Mouse (Mus musculus): ENCODE measurements at regions not wholly inside any gene's neighbourhood (a gene's known extent, or its start where the extent isn't known, plus 50 kb on each side); places are given as distances from the start of the nearest gene placed in this dataset.

DNA sequence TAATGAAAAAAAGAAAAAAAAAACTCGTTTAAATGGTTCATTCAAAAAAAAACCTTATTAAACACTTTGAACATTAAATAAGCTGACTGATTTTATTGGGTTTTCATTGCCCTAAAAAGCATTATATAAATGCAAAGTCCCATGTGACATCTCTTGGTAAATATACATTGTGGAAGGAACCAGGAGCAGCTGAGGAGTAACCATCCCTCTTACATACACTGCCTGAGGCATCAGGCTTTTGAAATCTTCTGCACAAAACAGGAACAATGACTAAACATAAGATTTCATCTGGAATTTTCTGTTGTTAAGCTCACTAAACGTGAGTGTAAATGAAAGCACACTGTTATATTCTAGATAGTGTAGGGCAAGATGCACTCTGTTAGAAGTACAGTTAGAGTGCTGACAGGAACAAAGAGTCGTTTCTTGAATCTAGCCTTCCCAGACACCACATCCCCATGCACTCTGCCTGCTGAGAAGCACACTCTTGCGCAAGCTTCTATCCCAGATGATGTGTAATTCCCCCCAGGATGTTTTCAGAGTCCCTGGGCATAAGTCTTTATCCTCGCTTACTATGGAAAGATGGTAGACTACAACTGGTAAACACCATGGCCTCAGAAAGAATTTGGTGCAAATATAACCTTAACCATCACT lies 125.0 kb upstream of the BC052040 start:
- no peak for DNase-seq

DNA sequence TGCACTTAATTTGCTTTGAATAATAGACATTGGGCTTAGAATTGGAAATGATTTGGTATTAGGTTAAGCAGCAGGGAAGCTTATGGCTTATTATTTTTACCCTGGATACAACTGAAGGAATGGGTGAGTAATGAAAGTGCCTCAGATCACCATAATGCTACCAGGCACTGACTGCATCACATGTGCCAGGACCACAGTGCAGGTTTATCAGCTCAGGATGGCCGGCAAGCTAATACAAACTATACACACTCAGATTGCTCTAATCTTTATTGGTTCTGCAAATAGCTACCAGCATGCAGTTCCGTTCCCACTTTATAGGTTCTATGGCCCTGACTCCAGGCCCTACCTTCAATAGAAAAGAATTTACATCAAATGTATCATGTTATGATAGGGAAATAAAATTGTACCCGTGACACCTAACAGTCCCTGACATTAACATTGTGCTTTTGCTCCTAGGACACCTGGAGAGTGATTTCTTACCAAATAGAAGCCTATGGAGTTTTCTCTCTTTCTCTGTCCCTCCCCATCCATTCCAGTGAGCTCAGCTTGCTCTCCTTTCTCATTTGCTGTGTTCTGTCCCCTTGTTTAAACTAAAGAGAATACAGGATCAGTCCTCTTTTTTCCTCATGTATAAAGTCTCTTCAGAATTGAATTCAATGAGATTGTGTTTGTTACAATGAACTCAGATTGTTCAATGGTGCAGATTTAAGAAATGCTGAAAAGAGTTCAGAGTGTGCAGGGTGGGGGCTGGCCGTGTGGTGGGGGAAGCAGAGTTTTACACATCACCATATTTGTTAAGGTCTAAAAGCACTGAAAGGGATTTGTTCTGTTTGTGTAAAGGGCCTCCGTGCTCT lies 121.3 kb upstream of the BC052040 start:
- no peak for DNase-seq

DNA sequence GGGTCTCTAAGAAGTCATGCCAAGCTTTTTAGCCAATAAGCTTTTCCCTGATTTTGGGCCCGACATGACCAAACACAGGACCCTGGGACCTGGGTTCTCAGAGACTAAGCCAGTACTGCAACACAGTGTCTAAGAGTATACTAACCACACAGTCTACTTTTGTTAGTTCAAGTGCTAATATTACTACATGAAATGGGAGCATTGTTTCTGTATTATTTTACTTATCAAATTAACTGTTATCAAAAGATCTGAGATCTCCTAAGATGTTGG lies 120.7 kb upstream of the BC052040 start:
- DNase-seq, result no peak

DNA sequence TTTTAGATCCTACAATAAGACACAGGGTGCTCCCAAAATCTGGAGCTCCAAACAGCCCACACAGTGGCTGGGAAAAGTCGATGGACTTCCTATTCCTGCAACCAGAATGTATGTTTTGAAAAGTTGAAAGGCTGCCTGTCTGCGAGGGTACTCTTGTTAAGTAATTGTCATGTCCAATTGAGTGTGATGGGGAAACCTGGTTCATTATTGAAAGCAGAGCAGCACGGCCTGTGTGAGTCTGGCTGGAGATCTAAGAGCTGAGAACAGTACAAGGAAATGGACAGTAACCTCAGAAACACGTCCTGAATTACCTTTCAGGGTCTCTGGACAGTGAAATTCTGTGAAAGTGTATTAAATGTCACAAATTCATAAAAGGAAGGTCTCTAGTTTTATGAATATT lies 115.3 kb upstream of the BC052040 start:
- DNase-seq, result no peak

DNA sequence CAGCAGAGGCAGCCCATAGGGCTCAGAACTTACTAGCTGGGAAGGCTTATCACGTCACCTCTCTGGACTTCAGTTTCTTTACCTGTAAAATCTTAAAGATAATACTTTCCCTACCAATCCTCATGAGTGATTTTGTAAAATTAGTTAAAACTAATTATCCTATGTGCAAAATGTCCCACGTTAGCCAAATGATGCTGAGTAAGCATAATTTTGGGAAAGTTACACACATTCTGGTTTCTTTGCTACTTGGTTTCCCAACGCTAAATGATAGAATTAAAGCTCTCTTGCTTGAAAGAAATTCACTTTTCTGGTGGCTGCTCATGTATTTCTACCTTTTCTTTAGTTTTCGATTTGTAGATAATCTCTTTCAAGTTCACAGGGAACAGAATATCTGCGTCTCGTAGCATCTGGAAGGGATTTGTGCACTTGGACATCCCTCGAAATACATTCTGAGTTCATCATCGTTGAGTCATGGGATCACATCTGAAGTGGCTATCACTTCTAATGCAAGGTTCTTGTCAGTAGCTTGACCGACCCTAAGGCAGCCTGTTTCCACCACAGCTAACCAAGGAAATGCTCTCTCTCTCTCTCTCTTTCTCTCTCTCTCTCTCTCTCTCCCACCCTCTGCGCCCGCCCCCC lies 114.3 kb upstream of the BC052040 start:
- no peak for DNase-seq

DNA sequence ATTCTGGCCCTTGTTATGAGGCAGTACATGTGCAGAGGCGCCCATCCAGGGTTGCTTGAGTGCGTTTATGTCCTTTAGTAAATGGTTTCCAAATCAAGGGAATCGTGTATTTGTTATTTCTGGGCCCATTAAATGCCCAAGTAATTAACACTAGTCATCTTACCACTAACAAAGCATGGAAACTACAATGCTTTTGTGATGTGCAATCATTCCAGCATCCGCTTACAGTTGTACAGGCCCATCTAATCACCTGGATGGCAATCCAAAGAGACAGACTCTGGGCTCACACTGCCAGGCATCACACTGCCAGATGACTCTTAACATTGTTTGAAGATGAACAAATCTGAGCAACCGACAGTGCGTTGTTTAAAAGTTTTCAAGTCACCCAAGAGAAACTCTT lies 113.6 kb upstream of the BC052040 start:
- no peak for DNase-seq

DNA sequence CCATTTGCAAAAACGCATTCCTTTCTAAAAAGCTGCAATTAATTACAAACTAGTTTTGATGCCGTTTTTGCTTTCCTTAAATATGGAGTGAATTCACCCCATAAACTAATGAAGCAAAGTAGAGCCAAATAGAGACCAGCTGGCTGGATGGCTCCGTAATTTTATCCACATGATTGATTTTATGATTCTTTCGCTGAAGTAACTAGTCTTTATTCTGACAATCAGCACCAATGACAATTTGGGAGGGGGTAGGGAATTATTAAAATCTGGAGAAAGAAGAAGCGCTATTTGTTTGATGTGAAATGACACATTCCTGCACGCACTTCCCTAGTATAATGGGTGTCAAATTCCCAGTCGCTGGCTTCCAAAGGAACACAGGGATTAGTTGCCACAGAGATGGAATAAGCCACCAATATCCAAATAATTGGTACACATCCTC lies 113.0 kb upstream of the BC052040 start:
- no peak for DNase-seq

DNA sequence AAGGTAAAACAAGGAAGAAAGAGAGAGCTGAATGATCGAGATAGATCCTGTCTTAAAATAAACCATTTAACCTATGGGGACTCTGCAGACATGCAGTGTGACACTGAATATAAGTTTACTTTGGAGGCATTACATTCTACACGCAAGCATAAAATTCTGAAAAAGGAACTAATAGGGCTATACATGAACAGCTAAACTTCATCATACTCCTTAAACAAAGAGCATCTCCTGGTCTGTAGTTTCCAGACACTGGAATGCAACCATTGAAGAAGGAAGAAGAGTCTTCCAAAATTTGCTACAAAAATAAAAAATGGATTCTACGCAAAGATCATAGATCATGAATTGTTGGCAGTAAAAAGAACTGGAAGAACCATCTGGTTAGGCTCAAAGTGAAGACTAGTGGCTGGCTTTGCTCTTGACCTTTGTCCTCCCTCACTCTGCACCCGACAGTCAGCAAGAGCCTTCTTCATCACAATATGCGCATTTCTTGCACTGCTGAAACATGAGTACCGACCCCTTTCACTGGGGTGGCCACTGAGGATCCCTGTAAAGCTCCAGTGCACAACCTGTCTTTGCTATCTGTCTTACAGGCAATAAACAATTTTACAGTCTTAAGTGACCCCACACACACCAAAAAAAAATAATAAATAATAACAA lies 112.2 kb upstream of the BC052040 start:
- no peak for DNase-seq

DNA sequence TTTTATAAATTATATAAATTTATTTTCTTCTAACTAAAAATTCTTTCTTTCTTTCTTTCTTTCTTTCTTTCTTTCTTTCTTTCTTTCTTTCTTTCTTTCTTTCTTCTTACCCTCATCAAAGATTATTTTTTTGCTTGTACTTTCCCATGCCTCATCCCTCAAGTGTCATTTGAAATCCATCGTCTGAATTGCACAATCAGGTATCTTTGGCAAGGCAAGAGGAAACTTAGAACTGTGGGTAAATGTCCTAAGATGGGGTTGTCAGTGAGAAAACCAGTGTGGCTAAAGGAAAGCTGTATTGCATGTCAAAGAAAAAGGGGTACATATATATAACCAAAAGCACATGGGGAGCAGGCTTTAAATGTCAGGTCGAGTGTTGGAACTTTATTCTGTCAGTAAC lies 109.1 kb upstream of the BC052040 start:
- DNase-seq, result no peak

DNA sequence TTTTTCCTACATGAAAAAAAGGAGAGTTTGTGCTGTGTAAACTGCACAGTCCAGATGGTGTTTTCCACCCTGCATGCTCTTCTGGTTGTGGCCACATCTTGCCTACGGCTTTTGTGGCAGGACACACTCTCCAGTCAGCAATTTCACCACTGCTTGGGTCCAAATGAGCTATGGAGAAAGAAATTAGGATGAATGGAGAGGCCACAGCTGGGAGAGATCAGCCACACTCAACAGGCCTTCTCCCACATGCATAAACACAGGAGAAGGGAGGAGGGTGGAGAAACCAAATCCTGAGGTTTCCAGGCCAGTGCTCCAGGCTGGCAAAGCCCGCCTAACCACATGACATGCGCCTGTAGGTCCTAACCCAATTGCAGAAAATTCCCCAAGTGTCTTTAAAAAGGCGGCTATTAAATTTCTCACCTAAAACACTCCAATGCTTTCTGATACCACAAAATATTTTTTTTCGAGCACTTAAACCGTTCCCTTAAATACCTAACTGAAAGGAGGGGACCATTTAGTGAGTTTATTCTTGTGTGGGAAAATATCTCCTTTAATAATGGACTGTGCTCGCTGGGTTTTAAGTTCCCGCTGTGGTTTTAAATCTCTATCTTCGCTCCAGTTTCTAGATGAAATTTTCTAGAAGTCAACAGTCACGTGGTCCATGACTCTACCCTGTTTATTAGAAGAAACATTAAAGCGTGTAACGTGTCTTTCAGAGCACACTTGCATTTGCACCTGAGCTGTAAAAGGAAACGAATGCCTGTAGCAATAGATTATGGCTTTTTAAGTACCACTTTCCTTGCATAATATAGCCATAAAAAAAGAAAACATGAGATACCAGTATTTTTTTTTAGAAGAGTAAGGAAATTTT lies 97.9 kb upstream of the BC052040 start:
- DNase-seq, result no peak

DNA sequence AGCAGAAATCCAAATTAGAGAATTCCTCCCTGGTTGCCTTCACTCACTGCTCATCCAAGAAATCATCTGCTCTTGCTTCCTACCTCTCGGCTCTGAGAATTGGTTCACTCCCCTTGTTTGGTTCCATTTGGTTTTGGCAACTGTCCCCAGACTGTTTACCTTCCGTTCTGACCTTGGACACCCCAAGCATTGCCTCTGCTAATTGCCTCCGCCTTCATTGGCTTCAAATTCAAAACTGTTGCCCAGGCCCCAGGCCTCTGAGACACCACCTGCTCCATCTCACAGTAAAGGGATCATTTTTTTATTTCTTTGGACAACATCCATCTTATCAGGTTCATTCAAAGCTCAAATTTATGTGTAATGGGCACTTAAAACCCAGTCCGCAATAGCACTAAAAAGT lies 93.1 kb upstream of the BC052040 start:
- DNase-seq, result no peak

DNA sequence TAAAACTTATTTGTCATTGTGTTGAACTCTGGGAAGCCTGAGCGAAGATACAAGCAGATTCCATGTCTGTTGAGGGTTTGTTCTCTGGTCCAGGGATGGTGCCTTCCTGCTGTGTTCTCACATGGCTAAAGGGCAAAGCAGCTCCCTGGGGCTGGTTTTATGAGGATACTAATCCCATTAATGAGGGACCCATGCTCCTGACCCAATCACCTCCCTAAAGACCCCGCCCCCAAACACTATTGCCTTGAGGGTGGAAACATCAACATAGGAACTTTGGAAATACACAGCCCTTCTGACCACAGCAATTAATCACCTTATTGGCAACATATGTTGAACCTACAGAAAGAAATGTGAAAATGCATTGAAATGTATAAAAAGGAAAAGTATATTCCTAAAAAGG lies 88.5 kb upstream of the BC052040 start:
- DNase-seq, result no peak

DNA sequence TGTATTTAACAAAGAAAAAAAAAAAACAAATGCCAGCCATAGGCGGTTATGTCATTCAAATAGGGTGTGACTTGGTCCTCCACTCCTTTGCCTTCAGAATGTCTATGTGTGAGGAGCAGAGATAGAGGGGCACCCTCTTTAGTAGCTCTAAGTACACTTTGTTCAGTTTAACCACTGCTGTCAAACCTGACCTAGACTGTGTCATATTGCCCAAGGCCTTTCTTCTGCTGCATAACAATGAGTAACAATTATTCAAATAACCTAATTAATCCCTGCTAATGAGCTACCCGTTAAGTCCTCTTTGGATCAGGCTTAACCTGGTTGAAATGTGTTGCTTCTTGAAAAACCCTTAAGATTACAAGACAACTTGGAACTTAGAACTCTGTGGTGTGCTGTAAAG lies 81.6 kb upstream of the BC052040 start:
- no peak for DNase-seq

DNA sequence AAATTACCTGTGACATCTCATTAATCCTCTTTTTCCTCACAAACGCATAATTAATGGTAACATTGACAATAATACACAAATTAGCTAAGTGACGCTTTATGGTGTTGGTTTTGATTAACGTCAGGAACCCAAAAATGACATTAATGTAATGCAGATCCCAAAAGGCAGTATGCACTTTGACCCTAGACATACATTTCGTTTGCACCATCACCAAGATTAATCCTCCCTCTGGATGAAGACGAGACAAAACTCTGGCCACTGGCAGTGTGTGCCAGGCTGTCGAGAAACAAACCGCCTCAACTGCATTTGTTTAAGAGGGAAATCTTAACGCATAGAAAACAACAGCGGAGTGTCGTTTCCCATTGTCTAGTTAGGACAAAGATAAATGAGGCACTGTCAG lies 72.0 kb upstream of the BC052040 start:
- no peak for DNase-seq

DNA sequence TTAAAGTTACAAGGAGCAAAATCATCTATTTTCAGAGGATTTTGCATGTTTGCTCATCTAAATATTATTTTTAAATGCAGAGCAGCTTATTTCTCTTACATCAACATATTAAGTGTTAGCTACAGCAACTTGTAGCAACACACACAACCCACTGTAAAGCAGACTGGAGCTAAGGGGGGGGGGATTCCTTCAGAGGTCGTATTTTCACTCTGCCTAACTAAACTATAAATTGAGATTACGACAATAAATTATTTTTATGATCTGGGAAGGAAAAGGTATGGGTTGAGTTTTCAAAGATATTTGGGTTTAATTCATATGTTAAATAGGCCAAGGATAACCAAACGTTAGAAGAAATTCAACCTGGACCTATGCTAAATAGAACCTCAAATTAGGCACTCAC lies 70.4 kb upstream of the BC052040 start:
- DNase-seq, result no peak

DNA sequence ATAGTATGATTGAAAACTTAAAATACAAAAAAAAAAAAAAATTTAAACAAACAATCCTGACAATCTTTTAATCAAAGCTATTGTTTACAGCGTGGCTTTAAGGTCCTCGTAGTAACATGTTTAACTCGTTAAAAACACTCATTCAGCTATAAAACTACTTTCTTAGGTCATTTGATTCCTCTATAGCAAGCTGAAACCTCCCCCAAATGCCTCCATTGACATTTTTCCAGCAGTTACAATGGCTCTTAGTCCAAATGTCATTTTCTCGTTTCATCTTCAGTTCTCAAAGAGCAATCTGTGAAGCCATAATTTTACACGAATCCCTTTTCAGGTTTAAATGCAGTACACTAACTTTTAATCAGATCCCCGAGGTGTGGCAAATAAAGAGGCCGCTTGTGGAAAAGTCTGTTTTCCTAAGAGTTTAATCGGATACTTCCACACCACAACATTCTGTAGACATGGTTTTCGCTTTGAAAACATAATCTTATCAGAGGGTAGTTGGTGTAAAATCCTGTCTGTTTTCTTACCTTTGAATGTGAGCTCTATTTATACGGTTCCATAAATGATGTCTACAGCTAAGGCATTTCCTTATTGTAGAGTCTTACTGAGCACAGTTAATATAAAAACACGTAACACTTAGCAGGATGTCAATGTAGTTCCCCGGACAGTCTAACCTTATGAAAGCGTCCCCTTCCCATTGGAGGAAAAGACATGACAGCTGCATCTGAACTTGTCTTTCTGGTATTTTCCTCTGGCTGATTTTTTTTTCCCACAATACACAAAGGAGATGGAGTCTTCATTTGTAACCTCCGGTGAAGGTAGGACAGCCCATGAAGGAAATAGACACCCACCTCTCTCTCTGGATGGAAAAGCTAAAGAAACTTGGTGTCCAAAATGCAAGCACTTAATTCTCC lies 69.6 kb upstream of the BC052040 start:
- DNase-seq, result no peak

DNA sequence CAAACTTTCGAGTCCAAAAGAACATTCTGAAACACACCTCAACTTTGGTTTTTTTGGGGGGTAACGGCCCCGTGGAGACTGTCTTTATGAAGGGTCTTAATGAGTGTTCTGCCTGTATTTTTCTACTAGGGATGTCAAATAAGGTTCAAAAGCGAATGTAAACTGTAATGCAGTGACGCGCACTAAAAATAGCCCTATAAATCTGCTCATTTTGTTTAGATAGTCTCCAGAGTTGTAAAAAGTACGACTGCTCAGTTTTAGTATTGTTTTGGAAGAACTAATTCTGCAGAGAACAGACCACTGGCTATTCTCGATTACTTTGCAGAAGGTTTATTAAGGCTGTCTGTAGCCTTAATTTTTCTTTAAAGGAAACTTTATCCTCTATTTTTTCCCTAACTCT lies 68.6 kb upstream of the BC052040 start:
- DNase-seq, result no peak

DNA sequence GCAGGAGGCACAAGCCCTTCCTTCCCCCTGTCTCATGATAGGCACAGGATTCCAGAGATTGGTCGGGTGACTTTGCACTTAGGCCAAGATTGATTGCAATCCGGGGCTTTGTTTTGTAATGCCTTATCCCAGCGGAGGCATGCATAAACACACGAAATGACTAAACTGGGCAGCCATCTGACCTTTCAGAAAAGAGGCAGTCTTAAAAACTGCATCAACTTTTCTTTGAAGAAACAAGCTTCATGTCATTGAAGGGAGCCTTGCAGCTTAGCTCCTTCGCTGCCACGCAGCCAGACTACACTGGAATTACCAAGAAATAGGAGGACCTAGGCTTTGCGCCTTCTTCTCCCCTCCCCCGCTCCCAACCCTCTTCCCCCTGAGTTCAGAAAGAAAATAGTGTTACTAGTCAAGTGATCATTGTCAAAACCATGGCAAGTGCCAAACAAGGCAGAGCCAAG lies 67.7 kb upstream of the BC052040 start:
- no peak for DNase-seq

DNA sequence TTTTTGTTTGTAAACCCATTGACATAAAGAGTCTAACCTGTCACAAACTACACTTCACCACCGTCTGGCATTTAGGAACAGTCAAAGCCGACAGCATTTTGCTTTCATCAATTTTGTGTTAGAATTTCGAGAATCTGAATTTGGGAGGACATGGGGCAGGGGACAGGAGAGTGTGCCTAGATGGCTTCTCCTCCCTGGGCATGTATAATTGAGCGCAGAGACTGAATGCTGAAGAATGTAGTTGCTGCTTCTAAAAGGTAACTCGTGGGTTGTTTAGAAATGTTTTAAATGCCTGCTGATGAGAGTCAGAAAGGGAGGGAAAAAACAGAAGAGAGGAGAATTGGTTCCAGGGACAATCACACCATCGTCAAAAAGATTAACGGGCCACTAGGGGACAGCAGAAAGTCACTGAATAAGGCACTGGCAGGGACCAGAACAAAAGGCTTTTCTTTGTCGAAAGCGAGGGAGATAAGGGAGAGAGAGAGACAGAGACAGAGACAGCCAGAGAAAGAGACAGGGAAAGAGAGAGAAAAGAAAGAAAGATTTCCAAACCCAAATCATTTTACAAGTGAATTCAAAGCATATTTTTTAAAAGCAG lies 66.6 kb upstream of the BC052040 start:
- no peak for DNase-seq

DNA sequence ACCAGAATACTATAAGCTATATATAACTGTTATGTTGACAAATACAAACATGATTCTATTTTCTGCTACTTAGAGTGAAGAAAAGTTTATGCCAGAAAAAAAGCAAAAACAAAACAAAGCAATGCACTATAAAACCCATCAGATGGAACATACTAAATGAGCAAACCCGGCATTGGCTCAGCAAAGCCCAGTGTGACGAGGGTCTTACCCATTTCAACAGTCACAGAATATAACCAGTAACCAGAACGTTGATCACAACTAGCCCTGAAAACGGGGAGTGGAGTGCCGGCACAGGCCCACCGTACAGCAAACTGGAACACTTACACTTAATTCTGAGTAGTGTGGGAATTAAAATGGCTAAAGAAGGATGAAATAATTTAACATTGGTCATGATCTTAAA lies 66.0 kb upstream of the BC052040 start:
- DNase-seq, result no peak

DNA sequence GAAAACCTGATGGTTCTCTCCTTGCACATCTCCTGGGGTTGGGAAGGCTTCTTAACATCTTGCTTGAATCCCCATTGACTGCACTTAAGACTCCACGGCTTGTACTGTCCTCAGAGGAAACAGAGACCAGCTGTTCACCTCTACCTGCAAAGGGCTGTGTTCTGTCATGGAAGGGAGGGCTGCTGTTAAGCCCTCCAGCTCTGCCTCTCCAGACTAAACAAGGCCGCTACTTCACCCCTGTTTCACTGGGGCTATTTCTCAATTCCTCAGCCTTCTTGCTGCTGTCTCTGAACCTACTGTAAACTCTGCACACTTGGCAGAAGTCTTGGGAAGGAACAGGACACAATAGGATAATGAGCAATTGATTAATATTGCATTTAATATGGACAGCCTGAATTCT lies 64.7 kb upstream of the BC052040 start:
- DNase-seq, result no peak
